Mouse (Mus musculus) liver, embryonic 16.5 days (tissue): ENCODE data around the gene Speg. TPM values are rescaled to one million over a fixed set of nuclear protein-coding genes. Genes with fewer than 3 reads are reported as not detected.
A peak's percentile ranks its signal among the peaks of the same experiment; 100 is the strongest.

Source experiments
- ATAC-seq: fragments of 200-750 bp; cut with Nextera tagmentation; 2 replicates; pipeline ENCODE4 v1.8.0; 2017; ENCODE audit warnings: low read depth, mild to moderate bottlenecking, moderate number of reproducible peaks, moderate library complexity
- H3K27ac ChIP-seq: fragments of 300-500 bp; sonication (generic); 2 replicates; pipeline ENCODE4 v1.5.1; 2014; ENCODE audit warnings: mild to moderate bottlenecking, low read length
- H3K27me3 ChIP-seq: fragments of 300-500 bp; sonication (generic); 2 replicates; pipeline ENCODE4 v1.6.1; 2014; ENCODE audit warnings: low read depth, low read length, mixed read lengths; ENCODE audit not compliant: control insufficient read depth, insufficient read depth
- H3K36me3 ChIP-seq: fragments of 300-500 bp; sonication (generic); 2 replicates; pipeline ENCODE4 v1.6.1; 2014; ENCODE audit warnings: mild to moderate bottlenecking; ENCODE audit not compliant: control insufficient read depth, insufficient read depth
- H3K4me1 ChIP-seq: fragments of 300-500 bp; sonication (generic); 2 replicates; pipeline ENCODE4 v1.6.1; 2014; ENCODE audit warnings: low read depth, low read length, mixed read lengths; ENCODE audit not compliant: control insufficient read depth
- H3K4me2 ChIP-seq: fragments of 300-500 bp; sonication (generic); 2 replicates; pipeline ENCODE4 v1.6.1; 2014; ENCODE audit warnings: low read depth, low read length, mixed read lengths
- H3K4me3 ChIP-seq: fragments of 300-500 bp; sonication (generic); 2 replicates; pipeline ENCODE4 v1.5.1; 2014; ENCODE audit warnings: low read depth, mild to moderate bottlenecking, low read length
- H3K9ac ChIP-seq: fragments of 300-500 bp; sonication (generic); 2 replicates; pipeline ENCODE4 v1.6.1; 2014; ENCODE audit warnings: low read depth, low read length
- H3K9me3 ChIP-seq: fragments of 300-500 bp; sonication (generic); replicated peaks from 2 replicates; pipeline ENCODE4 v1.6.1; 2016; ENCODE audit warnings: low read length; ENCODE audit not compliant: control insufficient read depth
- WGBS: fragments of 180-500 bp; shearing (Covaris S2); extraction: QIAGEN DNeasy Blood & Tissue Kit; methylation state at CpG from one replicate; pipeline ENCODE4 v1.1.7; 2014; ENCODE audit not compliant: insufficient replicate concordance; 5-methylcytosine and 5-hydroxymethylcytosine counted together
- polyA plus RNA-seq: library from polyadenylated mRNA; unstranded; fragments of >200 nt; fragmentation: Nextera tagmentation; extraction: Ambion mirVana; gene quantifications from 2 replicates; pipeline ENCODE4 v1.2.1, GENCODE M21; 2015

Speg gene
- polyA plus RNA-seq, 1 experiment from 2014 or later = 8.0 TPM

GRCm38 (mm10) chr1:75456746-75457564, 81.9 kb downstream of the Speg start:
- Histone ChIP-seq H3K9ac (no peak overlapping the region), H3K27ac (no peak overlapping the region), H3K4me2 (no peak overlapping the region), H3K4me1 (peaks cover 10% of the 10 kb centered on the region), H3K36me3 (no peaks in the 10 kb centered on the region), H3K27me3 (peaks cover 80% of the 10 kb centered on the region), H3K9me3 (no peaks in the 10 kb centered on the region), H3K4me3 (no peak overlapping the region)
- no peak for ATAC-seq
- 7% methylated on average over 14 of the region's 14 CpGs for WGBS

- H3K27me3 ChIP-seq = peaks cover 73% of the 10 kb centered on the region
- no peak overlapping the region for H3K27ac ChIP-seq
- H3K36me3 ChIP-seq = no peaks in the 10 kb centered on the region
- H3K4me1 ChIP-seq = peaks cover 13% of the 10 kb centered on the region
- WGBS = 5% methylated on average over 9 of the region's 10 CpGs
- H3K9me3 ChIP-seq = no peaks in the 10 kb centered on the region
- no peak overlapping the region for H3K4me3 ChIP-seq
- no peak overlapping the region for H3K4me2 ChIP-seq
- ATAC-seq = no peak
- no peak overlapping the region for H3K9ac ChIP-seq
These were observed 82.6 kb downstream of the Speg start for GRCm38 (mm10) chr1:75457710-75458024.

GRCm38 (mm10) chr1:75458025-75458788, 83.1 kb downstream of the Speg start:
- no peak overlapping the region for H3K9ac ChIP-seq

GRCm38 (mm10) chr1:75458789-75459684, 83.9 kb downstream of the Speg start:
- Histone ChIP-seq H3K36me3 (no peaks in the 10 kb centered on the region), H3K4me2 (peak overlapping the region; percentile 50), H3K4me1 (peaks cover 26% of the 10 kb centered on the region), H3K9me3 (no peaks in the 10 kb centered on the region), H3K27ac (no peak overlapping the region; the same call in 1 of the 2 replicates), H3K9ac (no peak overlapping the region; the same call in 1 of the 2 replicates), H3K27me3 (peaks cover 60% of the 10 kb centered on the region), H3K4me3 (peak overlapping the region; percentile 26)
- ATAC-seq = no peak
- 12% methylated on average over 23 of the region's 23 CpGs for WGBS

More at GRCm38 (mm10) chr1:75458025-75458788, 83.1 kb downstream of the Speg start:
- Histone ChIP-seq H3K4me2 (peak overlapping the region; percentile 50), H3K4me1 (peaks cover 18% of the 10 kb centered on the region), H3K27ac (no peak overlapping the region), H3K36me3 (no peaks in the 10 kb centered on the region), H3K9me3 (no peaks in the 10 kb centered on the region), H3K4me3 (peak overlapping the region; percentile 26), H3K27me3 (peaks cover 68% of the 10 kb centered on the region)
- WGBS = 4% methylated on average over 42 of the region's 42 CpGs
- ATAC-seq = peak; percentile 39; the same call in 1 of the 2 replicates

- Histone ChIP-seq H3K4me2 (no peak overlapping the region), H3K27me3 (peaks cover 49% of the 10 kb centered on the region), H3K4me1 (peaks cover 36% of the 10 kb centered on the region)
These were observed 85.2 kb downstream of the Speg start for GRCm38 (mm10) chr1:75460297-75460696.

GRCm38 (mm10) chr1:75462636-75463035, 87.5 kb downstream of the Speg start:
- ATAC-seq = peak; percentile 76

More at GRCm38 (mm10) chr1:75460297-75460696, 85.2 kb downstream of the Speg start:
- WGBS = 38% methylated on average over 7 of the region's 7 CpGs
- no peak overlapping the region for H3K27ac ChIP-seq
- no peak overlapping the region for H3K4me3 ChIP-seq
- H3K9ac ChIP-seq = no peak overlapping the region
- H3K9me3 ChIP-seq = no peaks in the 10 kb centered on the region
- H3K36me3 ChIP-seq = no peaks in the 10 kb centered on the region
- ATAC-seq = no peak

GRCm38 (mm10) chr1:75463652-75464204, 88.6 kb downstream of the Speg start:
- Histone ChIP-seq H3K4me3 (0 out of 2 replicates have a peak overlapping the region, but pooled peaks have one; percentile 19), H3K4me1 (peaks cover 29% of the 10 kb centered on the region), H3K27me3 (peaks cover 33% of the 10 kb centered on the region), H3K4me2 (peak overlapping the region; percentile 55), H3K36me3 (no peaks in the 10 kb centered on the region), H3K9me3 (no peaks in the 10 kb centered on the region), H3K9ac (peak overlapping the region; percentile 48), H3K27ac (peak overlapping the region; percentile 62)
- whole genome bisulfite sequencing = 43% methylated on average over 5 of the region's 5 CpGs
- peak; percentile 85 for ATAC-seq

More at GRCm38 (mm10) chr1:75462636-75463035, 87.5 kb downstream of the Speg start:
- H3K4me2 ChIP-seq = peak overlapping the region; percentile 37
- H3K9me3 ChIP-seq = no peaks in the 10 kb centered on the region
- peaks cover 41% of the 10 kb centered on the region for H3K27me3 ChIP-seq
- no peak overlapping the region for H3K4me3 ChIP-seq
- 25% methylated on average over 1 of the region's 1 CpGs for WGBS
- H3K9ac ChIP-seq = no peak overlapping the region; the same call in 1 of the 2 replicates
- H3K36me3 ChIP-seq = no peaks in the 10 kb centered on the region
- peak overlapping the region; percentile 62 for H3K27ac ChIP-seq
- peaks cover 36% of the 10 kb centered on the region for H3K4me1 ChIP-seq

- Histone ChIP-seq H3K36me3 (no peaks in the 10 kb centered on the region), H3K27me3 (peaks cover 31% of the 10 kb centered on the region), H3K4me1 (peaks cover 29% of the 10 kb centered on the region), H3K4me2 (no peak overlapping the region), H3K27ac (no peak overlapping the region), H3K4me3 (no peak overlapping the region), H3K9ac (no peak overlapping the region), H3K9me3 (no peaks in the 10 kb centered on the region)
- 8% methylated on average over 14 of the region's 14 CpGs for WGBS
- ATAC-seq = peak; percentile 22; the same call in 1 of the 2 replicates
These were observed 92.3 kb downstream of the Speg start for GRCm38 (mm10) chr1:75467215-75467927.
